Mouse (Mus musculus) G1E (cell line): Measurements from ENCODE around the gene Trim40. TPM values are rescaled to one million over a fixed set of nuclear protein-coding genes. Genes with fewer than 3 reads are reported as not detected.
A peak's percentile ranks its signal among the peaks of the same experiment; 100 is the strongest.
"Not testable (repeated sequence)": the region's sequence is repeated elsewhere in the genome, so short reads cannot be mapped to it uniquely, and the experiment has no call there.

Source experiments
- ATAC-seq: 2 replicates; pipeline ENCODE4 v1.8.0; 2016; ENCODE audit warnings: mild to moderate bottlenecking; ENCODE audit not compliant: insufficient number of reproducible peaks, poor library complexity, low FRiP score, severe bottlenecking; ENCODE audit errors: extremely low read depth
- DNase-seq: peaks from one replicate; pipeline ENCODE4 v3.0.0; 2012; ENCODE audit warnings: low spot score
- H3K27me3 ChIP-seq: 2 replicates; pipeline ENCODE4 v1.6.1; 2012; ENCODE audit warnings: mild to moderate bottlenecking, low read length, inconsistent platforms; ENCODE audit not compliant: insufficient read depth
- H3K36me3 ChIP-seq: replicated peaks from 2 replicates; pipeline ENCODE3; 2012; ENCODE audit warnings: mild to moderate bottlenecking, inconsistent platforms
- H3K4me1 ChIP-seq: 2 replicates; pipeline ENCODE4 v1.6.1; 2012; ENCODE audit warnings: low read depth, low read length, inconsistent platforms, mixed read lengths; ENCODE audit not compliant: insufficient read depth
- H3K4me3 ChIP-seq: 2 replicates; pipeline ENCODE4 v1.5.1; 2012; ENCODE audit warnings: low read depth, mild to moderate bottlenecking, inconsistent platforms, low read length, moderate library complexity, mixed read lengths
- H3K9me3 ChIP-seq: replicated peaks from 2 replicates; pipeline ENCODE4 v1.6.1; 2012; ENCODE audit warnings: inconsistent platforms
- CTCF ChIP-seq: IDR thresholded peaks from 2 replicates; pipeline ENCODE4 v1.5.1; 2012; ENCODE audit warnings: low read depth, low read length, inconsistent platforms, mixed read lengths
- GATA1 ChIP-seq: IDR thresholded peaks from 2 replicates; pipeline ENCODE4 v1.6.1; 2012; ENCODE audit warnings: borderline replicate concordance, low read length, inconsistent platforms, mixed read lengths
- GATA2 ChIP-seq: IDR thresholded peaks from 2 replicates; pipeline ENCODE4 v1.6.1; 2012; ENCODE audit warnings: low read depth, low read length, inconsistent platforms, borderline replicate concordance
- POLR2AphosphoS5 ChIP-seq: IDR thresholded peaks from 2 replicates; pipeline ENCODE4 v1.6.1; 2012; ENCODE audit warnings: low read depth, low read length, inconsistent platforms; ENCODE audit not compliant: insufficient replicate concordance
- TAL1 ChIP-seq: conservative IDR thresholded peaks from 2 replicates; pipeline ENCODE4 v1.6.1; 2012; ENCODE audit warnings: low read depth, low read length, inconsistent platforms, mixed read lengths
- polyA plus RNA-seq: library from polyadenylated mRNA; stranded (reverse); fragments of >175 nt; gene quantifications from 2 replicates; pipeline ENCODE4 v1.2.3, GENCODE M21; 2012
- total RNA-seq, 2 experiments: library from RNA; stranded (forward) in 1 of 2; stranded (reverse) in 1 of 2; fragments of 200-1000 nt in 1 of 2; fragments of >200 nt in 1 of 2; fragmentation: Nextera tagmentation in 1 of 2; gene quantifications; 2 replicates each; pipeline ENCODE4 v1.2.3; 2014 to 2017

The Trim40 gene
- total and polyA plus RNA-seq, 3 experiments: not detected

GRCm38 (mm10) chr17:36897552-36898205, 7.8 kb upstream of the Trim40 start, which contains the start of gene Trim31:
Gene Trim31 (plus strand): TSS chr17:36898118.
- TF ChIP-seq POLR2AphosphoS5: no peak
- DNase-seq (no peak), ATAC-seq (no peak)
- Histone ChIP-seq H3K9me3 (no peaks in the 10 kb centered on the region), H3K27me3 (peaks cover 11% of the 10 kb centered on the region), H3K4me3 (no peak within 1 kb of the TSS), H3K4me1 (no peaks in the 10 kb centered on the region), H3K36me3 (no peaks in the 10 kb centered on the region)

GRCm38 (mm10) chr17:36897065-36897464, 7.1 kb upstream of the Trim40 start:
- no peak for ATAC-seq
- H3K36me3 ChIP-seq: no peaks in the 10 kb centered on the region
- peaks cover 11% of the 10 kb centered on the region for H3K27me3 ChIP-seq
- TF ChIP-seq GATA2: no peak
- TF ChIP-seq POLR2AphosphoS5: no peak
- TF ChIP-seq TAL1: no peak
- no peak for TF ChIP-seq CTCF
- TF ChIP-seq GATA1: no peak
- no peaks in the 10 kb centered on the region for H3K4me1 ChIP-seq
- H3K4me3 ChIP-seq: no peak overlapping the region
- H3K9me3 ChIP-seq: no peaks in the 10 kb centered on the region
- DNase-seq: no peak

GRCm38 (mm10) chr17:36896583-36896982, 6.7 kb upstream of the Trim40 start:
- DNase-seq (no peak), ATAC-seq (no peak)

GRCm38 (mm10) chr17:36893387-36893786, 3.5 kb upstream of the Trim40 start:
- Histone ChIP-seq H3K36me3 (no peaks in the 10 kb centered on the region), H3K27me3 (peaks cover 16% of the 10 kb centered on the region), H3K4me3 (no peak overlapping the region), H3K4me1 (no peaks in the 10 kb centered on the region), H3K9me3 (no peaks in the 10 kb centered on the region)
- ATAC-seq (no peak), DNase-seq (no peak)
- TF ChIP-seq CTCF: no peak
- TF ChIP-seq GATA2: no peak
- no peak for TF ChIP-seq POLR2AphosphoS5
- TF ChIP-seq TAL1: no peak
- no peak for TF ChIP-seq GATA1

More at GRCm38 (mm10) chr17:36896583-36896982, 6.7 kb upstream of the Trim40 start:
- no peaks in the 10 kb centered on the region for H3K36me3 ChIP-seq
- H3K4me3 ChIP-seq: no peak overlapping the region
- H3K4me1 ChIP-seq: no peaks in the 10 kb centered on the region
- peaks cover 11% of the 10 kb centered on the region for H3K27me3 ChIP-seq
- TF ChIP-seq CTCF (peak; percentile 18; the same call in 1 of the 2 replicates), TAL1 (no peak)
- H3K9me3 ChIP-seq: no peaks in the 10 kb centered on the region

GRCm38 (mm10) chr17:36892362-36892761, 2.4 kb upstream of the Trim40 start:
- Histone ChIP-seq H3K36me3 (no peaks in the 10 kb centered on the region), H3K9me3 (no peaks in the 10 kb centered on the region), H3K27me3 (peaks cover 11% of the 10 kb centered on the region), H3K4me1 (no peaks in the 10 kb centered on the region), H3K4me3 (no peak overlapping the region)
- TF ChIP-seq TAL1: no peak
- TF ChIP-seq CTCF: peak; percentile 20; the same call in 1 of the 2 replicates
- ATAC-seq (peak; percentile 73), DNase-seq (peak; percentile 34)

GRCm38 (mm10) chr17:36891496-36891895, 1.6 kb upstream of the Trim40 start:
- H3K9me3 ChIP-seq, H3K4me3 ChIP-seq, ATAC-seq, H3K36me3 ChIP-seq, H3K4me1 ChIP-seq, DNase-seq: not testable (repeated sequence)
- peaks cover 11% of the 10 kb centered on the region for H3K27me3 ChIP-seq

- TF ChIP-seq GATA1: no peak
- no peak for TF ChIP-seq GATA2
- no peak for TF ChIP-seq TAL1
- TF ChIP-seq POLR2AphosphoS5: no peak
- no peak for TF ChIP-seq CTCF
- H3K4me1 ChIP-seq: no peaks in the 10 kb centered on the region; the same call in 1 of the 2 replicates
- H3K27me3 ChIP-seq: peaks cover 11% of the 10 kb centered on the region
- H3K36me3 ChIP-seq: no peaks in the 10 kb centered on the region
- no peaks in the 10 kb centered on the region for H3K9me3 ChIP-seq
- H3K4me3 ChIP-seq: no peak overlapping the region
- ATAC-seq (no peak), DNase-seq (no peak)
Observed at GRCm38 (mm10) chr17:36885132-36885790, 4.7 kb downstream of the Trim40 start.
